Mouse (Mus musculus) heart, postnatal 25 days (tissue): ENCODE measurements at regions not wholly inside any gene's neighbourhood (a gene's known extent, or its start where the extent isn't known, plus 50 kb on each side); places are given as distances from the start of the nearest gene placed in this dataset.
A peak's percentile ranks its signal among the peaks of the same experiment; 100 is the strongest.

Source experiments
- DNase-seq: peaks from one replicate; pipeline ENCODE4 v3.0.0; 2022; ENCODE audit warnings: low spot score
- intact Hi-C: fragments of 180-260 bp; cut with DNase I; formaldehyde crosslinking; loops from one replicate; pipeline ENCODE4 v1.15.1; 2025

GRCm38 (mm10) chr3:104343096-104343495 lies 122.9 kb upstream of the Magi3 start:
- no peak for DNase-seq
- intact Hi-C loops: no loop called here

DNA sequence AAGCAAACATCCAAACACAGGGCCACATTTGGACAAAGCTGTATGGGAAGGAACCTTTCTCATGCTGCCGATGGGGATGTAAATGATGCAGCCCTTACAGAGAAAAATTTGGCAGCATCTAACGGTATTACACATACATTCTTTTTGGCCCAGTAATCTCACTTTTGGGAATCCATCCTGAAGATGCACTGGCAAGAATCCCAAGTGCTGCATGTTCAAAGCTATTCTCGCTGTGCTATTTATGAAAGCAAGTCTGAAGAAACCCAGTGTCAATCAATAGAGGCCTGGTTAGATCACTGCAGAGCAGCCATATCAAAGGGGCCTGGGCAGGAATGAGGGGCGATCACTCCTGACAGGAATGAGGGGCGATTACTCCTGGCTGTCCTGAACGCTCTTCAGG lies 122.0 kb upstream of the Magi3 start:
- DNase-seq: no peak
- intact Hi-C loops: no loop called here

DNA sequence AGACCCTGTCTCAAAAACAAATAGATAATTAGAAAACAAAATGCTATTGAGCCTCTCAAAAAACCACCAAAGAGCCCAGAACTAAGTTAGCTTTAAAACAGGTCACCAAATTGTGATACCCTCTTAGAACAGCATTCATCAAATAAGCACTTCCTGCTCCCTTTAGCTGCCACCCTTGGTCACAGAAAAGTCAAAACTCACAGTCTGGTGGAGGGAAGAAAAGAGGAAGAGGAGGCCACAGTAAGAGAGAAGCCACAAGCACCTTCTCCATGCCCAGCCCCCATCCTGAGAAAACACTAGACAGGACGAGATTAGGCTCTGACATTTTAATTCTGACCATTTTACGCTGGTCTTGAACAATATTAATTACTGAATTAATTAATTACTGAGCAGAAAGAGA lies 120.2 kb upstream of the Magi3 start:
- intact Hi-C loops: no loop called here

GRCm38 (mm10) chr3:104336867-104337266 lies 116.7 kb upstream of the Magi3 start:
- intact Hi-C loops: no loop called here

More for the DNA sequence above, 120.2 kb upstream of the Magi3 start:
- DNase-seq: no peak

GRCm38 (mm10) chr3:104336308-104336707 lies 116.1 kb upstream of the Magi3 start:
- intact Hi-C loops: no loop called here
- DNase-seq: no peak

More at GRCm38 (mm10) chr3:104336867-104337266, 116.7 kb upstream of the Magi3 start:
- no peak for DNase-seq

GRCm38 (mm10) chr3:104334760-104335159 lies 114.6 kb upstream of the Magi3 start:
- DNase-seq: no peak

GRCm38 (mm10) chr3:104333345-104333744 lies 113.2 kb upstream of the Magi3 start:
- DNase-seq: no peak
- intact Hi-C loops: no loop called here

More at GRCm38 (mm10) chr3:104334760-104335159, 114.6 kb upstream of the Magi3 start:
- intact Hi-C loops: no loop called here

DNA sequence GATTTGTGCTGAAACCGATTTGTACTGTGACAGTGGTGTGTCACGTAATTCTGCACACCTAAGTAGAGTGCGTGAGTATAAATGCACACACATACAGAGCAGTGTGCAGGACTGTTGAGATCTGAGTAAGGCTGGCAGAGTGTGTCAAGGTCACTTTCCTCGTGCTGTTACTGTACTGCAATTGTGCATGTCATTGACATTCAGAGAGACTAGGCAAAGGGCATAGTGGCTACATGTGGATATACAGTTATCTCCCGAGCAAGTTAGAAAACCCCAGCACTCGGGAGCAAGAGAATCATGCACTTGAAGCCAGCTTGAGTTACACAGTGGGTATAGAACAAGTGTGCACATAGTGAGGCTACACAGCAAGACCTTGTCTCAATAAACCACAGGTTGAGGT lies 110.5 kb upstream of the Magi3 start:
- intact Hi-C loops: no loop called here

GRCm38 (mm10) chr3:104327829-104328228 lies 107.7 kb upstream of the Magi3 start:
- intact Hi-C loops: no loop called here
- DNase-seq: no peak

More for the DNA sequence above, 110.5 kb upstream of the Magi3 start:
- no peak for DNase-seq

DNA sequence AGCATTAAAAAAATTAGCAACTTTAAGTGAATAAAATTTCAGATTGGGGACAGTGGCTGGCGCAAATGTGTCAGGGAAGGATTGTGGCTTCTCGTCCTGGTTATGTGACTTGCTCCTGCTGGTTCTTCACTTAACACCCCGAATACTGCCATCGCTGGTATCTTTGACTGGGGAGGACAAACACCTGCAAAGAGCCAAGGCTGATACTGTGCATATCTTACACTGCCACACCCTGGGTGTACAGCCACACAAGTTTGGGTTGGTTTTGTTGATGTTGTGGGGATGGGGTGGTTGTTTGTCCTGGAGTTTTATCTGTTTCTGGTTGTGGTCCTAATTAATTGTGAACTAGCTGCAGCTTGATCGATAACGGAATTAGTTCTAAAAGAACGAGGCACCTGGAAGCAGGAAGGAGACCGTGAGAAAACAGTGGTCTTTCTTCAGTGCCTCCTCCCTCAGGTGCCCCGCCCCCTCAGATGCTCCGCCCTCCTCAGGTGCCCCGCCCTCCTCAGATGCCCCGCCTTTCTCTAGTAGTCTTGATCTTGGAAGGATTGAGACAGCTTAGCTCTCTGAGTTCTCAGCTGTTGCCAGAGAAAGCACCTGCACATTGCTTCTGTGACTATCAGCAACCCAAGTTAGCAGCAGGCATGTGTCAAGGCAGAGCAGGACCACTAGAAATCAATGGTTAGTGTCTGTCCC lies 107.0 kb upstream of the Magi3 start:
- intact Hi-C loops: no loop called here

GRCm38 (mm10) chr3:104322591-104322990 lies 102.4 kb upstream of the Magi3 start:
- no peak for DNase-seq
- intact Hi-C loops: loop anchor here (5.0 kb wide), 1 partner anchor 120 kb away; no protein-coding TSS in a partner anchor

More for the DNA sequence above, 107.0 kb upstream of the Magi3 start:
- DNase-seq: no peak

- intact Hi-C loops: loop anchor here (5.0 kb wide), 1 partner anchor 122 kb away; no protein-coding TSS in a partner anchor
- peak; percentile 5 for DNase-seq
Observed at GRCm38 (mm10) chr3:104320404-104320803, 100.2 kb upstream of the Magi3 start.

GRCm38 (mm10) chr3:104319377-104319776 lies 99.2 kb upstream of the Magi3 start:
- DNase-seq: no peak
- intact Hi-C loops: loop anchor here (2.0 to 5.0 kb wide), 2 partner anchors 53 to 102 kb away; no protein-coding TSS in a partner anchor

DNA sequence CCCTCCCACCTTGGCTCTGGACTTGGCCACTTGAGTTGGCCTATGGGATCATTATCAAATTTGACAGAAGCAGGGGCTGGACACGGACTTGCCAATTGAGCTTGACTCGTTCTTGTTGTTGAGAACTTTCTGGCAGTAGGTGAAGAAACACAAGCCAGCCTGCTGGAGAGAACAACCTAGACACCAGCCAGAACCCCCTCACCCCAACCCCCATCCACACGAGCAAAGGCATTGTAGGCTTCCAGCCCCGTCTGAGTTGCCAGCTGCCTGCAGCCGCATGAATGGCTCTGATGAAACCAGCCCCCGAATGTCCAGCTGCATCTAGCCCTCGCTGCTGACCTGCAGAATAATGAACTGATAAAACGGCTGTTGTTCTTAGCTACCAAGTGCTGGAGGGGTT lies 98.7 kb upstream of the Magi3 start:
- DNase-seq: peak; percentile 61
- intact Hi-C loops: loop anchor here (2.0 to 5.0 kb wide), 2 partner anchors 54 to 102 kb away; no protein-coding TSS in a partner anchor

DNA sequence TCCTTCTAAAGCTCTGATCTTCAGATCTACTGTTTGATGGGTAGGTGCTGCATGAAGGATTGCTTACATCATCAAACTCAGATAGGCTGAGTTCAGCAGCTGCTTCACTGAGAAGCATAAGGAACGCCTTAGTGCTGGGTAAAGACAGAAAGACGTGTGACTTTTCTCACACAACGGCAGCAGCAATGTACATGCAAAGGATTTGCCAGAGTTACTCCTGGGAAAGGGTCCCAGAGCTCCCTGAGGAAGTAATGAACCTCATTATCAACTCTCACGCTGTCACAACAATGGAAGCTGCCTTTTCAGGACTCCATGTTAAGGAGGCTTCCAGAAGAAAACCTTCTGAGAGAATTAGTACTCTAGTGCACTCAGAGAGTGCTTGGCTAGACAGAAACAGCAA lies 97.4 kb upstream of the Magi3 start:
- DNase-seq: no peak
- intact Hi-C loops: loop anchor here (5.0 kb wide), 1 partner anchor 100 kb away; no protein-coding TSS in a partner anchor

DNA sequence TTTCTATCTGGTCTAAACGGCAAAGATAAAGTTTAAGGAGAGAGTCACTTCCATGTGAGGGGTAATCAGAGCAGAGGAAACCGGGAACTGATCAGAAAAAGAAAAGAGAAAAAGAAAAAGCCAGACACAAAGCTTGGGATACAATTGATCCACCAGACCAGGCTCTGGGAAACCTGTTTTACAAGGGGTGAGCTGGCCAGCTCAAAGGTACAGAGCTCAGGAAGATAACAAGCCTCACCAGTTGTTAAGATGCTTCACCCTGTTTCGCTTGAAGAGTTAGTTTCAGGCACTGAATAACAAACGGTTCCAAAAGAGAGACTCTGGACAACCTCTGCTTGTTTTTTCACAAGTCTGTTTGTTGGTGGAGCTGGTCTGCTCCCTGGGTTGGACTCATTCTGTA lies 92.9 kb upstream of the Magi3 start:
- intact Hi-C loops: loop anchor here (5.0 kb wide), 1 partner anchor 76 kb away; no protein-coding TSS in a partner anchor
- DNase-seq: no peak

- intact Hi-C loops: loop anchor here (10.0 kb wide), 1 partner anchor 202 kb away; no protein-coding TSS in a partner anchor
- no peak for DNase-seq
Observed at GRCm38 (mm10) chr3:104306961-104307360, 86.8 kb upstream of the Magi3 start.

DNA sequence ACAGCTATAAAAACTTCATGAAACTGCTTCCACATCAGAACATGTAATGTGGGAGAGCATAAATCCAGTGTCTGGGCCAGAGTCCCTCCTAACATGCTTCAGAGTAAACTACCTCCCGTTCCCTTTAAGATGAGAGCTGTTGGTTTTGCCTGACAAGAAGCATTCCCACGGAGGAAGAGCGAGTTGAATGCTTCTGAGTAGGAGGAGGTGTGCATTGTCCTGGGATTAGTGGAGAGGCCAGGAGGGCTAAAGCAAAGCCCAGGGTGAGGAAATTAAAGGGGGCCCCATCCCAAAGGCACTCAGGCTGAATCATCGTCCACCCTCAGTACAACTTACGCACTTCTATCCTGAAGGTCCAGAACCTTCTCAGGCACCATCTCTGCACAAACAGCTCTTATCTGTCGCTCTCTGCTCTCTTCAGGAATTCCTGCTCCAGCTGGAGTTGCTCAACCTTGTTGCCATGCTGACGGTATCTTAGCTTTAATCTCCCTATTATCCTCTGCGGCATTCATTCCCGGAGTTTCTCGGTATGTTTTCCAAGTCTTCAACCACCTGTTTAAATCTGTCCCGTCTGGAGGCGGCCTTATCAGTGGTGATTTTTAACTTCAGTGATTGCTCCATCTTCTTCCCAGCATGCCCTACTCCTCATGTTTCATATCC lies 85.9 kb upstream of the Magi3 start:
- intact Hi-C loops: loop anchor here (10.0 kb wide), 1 partner anchor 201 kb away; no protein-coding TSS in a partner anchor
- DNase-seq: no peak

DNA sequence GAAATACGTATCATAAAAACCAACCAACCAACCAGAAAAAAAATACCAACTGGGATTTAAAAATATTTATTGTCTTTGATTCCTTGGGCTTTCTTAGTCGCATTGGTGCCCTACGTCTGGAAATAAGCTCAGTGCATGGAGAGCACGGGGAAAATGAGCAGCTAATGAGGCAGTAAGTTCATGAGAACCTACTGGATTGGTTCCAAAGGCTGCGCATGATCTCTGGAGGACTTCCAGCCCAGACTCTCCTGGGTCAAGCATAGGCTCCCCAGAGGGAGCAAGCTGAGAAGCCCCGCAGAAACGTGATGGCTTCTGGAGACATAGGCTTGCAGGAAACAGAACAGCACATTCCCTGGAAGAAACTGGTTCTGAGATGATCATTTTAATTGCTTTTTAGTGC lies 83.4 kb upstream of the Magi3 start:
- DNase-seq: no peak
- intact Hi-C loops: loop anchor here (10.0 kb wide), 1 partner anchor 199 kb away; no protein-coding TSS in a partner anchor

- no peak for DNase-seq
- intact Hi-C loops: loop anchor here (10.0 kb wide), 1 partner anchor 195 kb away; no protein-coding TSS in a partner anchor
Observed at GRCm38 (mm10) chr3:104300201-104300600, 80.0 kb upstream of the Magi3 start.

GRCm38 (mm10) chr3:104298878-104299277 lies 78.7 kb upstream of the Magi3 start:
- intact Hi-C loops: no loop called here
- DNase-seq: no peak
